Comparison of ENCODE assay signal across 24 mouse cellular contexts in the genomic region with DNA sequence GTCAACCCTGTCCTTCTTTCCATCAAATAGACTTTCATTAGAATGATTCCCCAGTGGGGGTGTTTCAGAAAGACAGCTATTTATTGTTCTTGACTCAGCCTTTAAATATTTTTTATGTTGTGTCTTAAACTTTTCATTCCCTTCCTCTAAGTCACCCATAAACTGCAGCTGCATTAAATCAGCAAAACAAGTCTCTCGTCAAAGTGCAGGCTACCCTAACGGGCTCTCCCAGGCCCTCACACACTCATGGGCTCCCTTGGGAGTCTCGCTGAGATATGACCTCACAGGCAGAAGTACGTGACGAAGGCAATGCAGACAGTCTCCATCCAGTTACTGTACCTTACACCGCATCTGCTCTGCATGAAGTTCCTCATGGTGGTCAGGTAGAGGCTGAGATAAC. TPM values are rescaled to one million over a fixed set of nuclear protein-coding genes. Genes with fewer than 3 reads are reported as not detected.
A peak's percentile ranks its signal among the peaks of the same experiment; 100 is the strongest.
DNase-seq lines count a peak whose midpoint lies in the region; ATAC-seq and TF ChIP-seq lines count a peak whose summit lies in the region.
"Had no signal": no experiment of that assay in that cellular context is flagged by ENCODE, and none has a peak within 500 bp of the region (broad histone marks: within the 10 kb centered on the region; RNA-seq: fewer than 3 reads in every experiment).

No protein-coding gene starts in this region.

- H3K27ac ChIP-seq in kidney, embryonic 16.5 days (ENCODE audit: low read length) = no peak overlapping the region
- no peak overlapping the region for H3K27ac ChIP-seq in CH12.LX (ENCODE audit: insufficient read depth, low read depth)
- H3K27ac ChIP-seq: embryonic facial prominence, embryonic 15.5 days; forebrain, embryonic 15.5 days; heart, embryonic 15.5 days; hindbrain, embryonic 14.5 days had no signal

- no peak for TF ChIP-seq RAD21 in CH12.LX (IDR thresholded peaks at IDR 0.05; ENCODE audit: low read depth, low read length)

- DNase-seq in kidney, adult 9 months = no peak
- DNase-seq in 3T3-L1 (ENCODE audit: low read depth, low spot score) (peak; percentile 66), CH12.LX (ENCODE audit: extremely low read depth) (peak; percentile 13)
- DNase-seq in spleen, postnatal 10 days (ENCODE audit: low spot score in 2 of 2) = no peak
- DNase-seq: B cell, adult 2 months; cerebellum, adult 8-10 months; cerebellum, postnatal 14 days; embryo, embryonic 11 days; gastrocnemius, postnatal 36 days; heart, adult 18-20 months; heart, postnatal 14 days had no signal

- no peaks in the 10 kb centered on the region for H3K36me3 ChIP-seq in kidney, embryonic 16.5 days (ENCODE audit: insufficient read depth, low read length)
- H3K36me3 ChIP-seq in CH12.LX (replicated peaks in 1 of 2; ENCODE audit: control insufficient read depth in 1 of 2, insufficient read depth in 1 of 2, low read length in 1 of 2) (peaks cover 0 to 10% of the 10 kb centered on the region in 2 experiments), myocyte (ENCODE audit: control insufficient read depth, insufficient read depth) (peaks cover 16% of the 10 kb centered on the region)
- H3K36me3 ChIP-seq: embryonic facial prominence, embryonic 15.5 days; forebrain, embryonic 15.5 days had no signal

- H3K4me2 ChIP-seq in kidney, embryonic 16.5 days (replicated peaks; ENCODE audit: low read depth, low read length) = no peak overlapping the region
- H3K4me2 ChIP-seq in CH12.LX (ENCODE audit: insufficient read depth, low read depth, poor library complexity, severe bottlenecking) (no peak overlapping the region), myocyte (ENCODE audit: low read depth) (peak overlapping the region; percentile 1)
- H3K4me2 ChIP-seq: embryonic facial prominence, embryonic 15.5 days; forebrain, embryonic 15.5 days; heart, embryonic 11.5 days; heart, embryonic 15.5 days; hindbrain, embryonic 14.5 days had no signal

- peak; percentile 83 for ATAC-seq in kidney, embryonic 16.5 days (ENCODE audit: low FRiP score, low TSS enrichment)
- ATAC-seq: CD4-positive, CD25-positive, alpha-beta regulatory T cell, adult 4 months; forebrain, embryonic 15.5 days had no signal

- no peak overlapping the region for H3ac ChIP-seq in myocyte (ENCODE audit: control insufficient read depth, insufficient read length)

- no peak for TF ChIP-seq EP300 in CH12.LX (IDR thresholded peaks at IDR 0.05; ENCODE audit: low read length)

- H3K79me2 ChIP-seq in CH12.LX (replicated peaks; ENCODE audit: control insufficient read depth, extremely low read depth, insufficient read depth, poor library complexity, severe bottlenecking) = no peaks in the 10 kb centered on the region
- H3K79me2 ChIP-seq in myocyte (ENCODE audit: control insufficient read depth, insufficient read depth) = no peaks in the 10 kb centered on the region

- in situ Hi-C loops in CH12.LX (cut with MboI; ENCODE audit: low pct_ligation_motif_present, low pct_unique_long_range_greater_than_20kb, low sequenced_read_pairs) = no loop called here

- no peak for TF ChIP-seq POLR2A in CH12.LX (IDR thresholded peaks at IDR 0.05; ENCODE audit: low read depth, low read length)
- no peak for TF ChIP-seq POLR2A in myocyte (IDR thresholded peaks at IDR 0.05; ENCODE audit: insufficient read length, low read depth)

- no peaks in the 10 kb centered on the region for H3K27me3 ChIP-seq in kidney, embryonic 16.5 days (ENCODE audit: insufficient read depth, low read length)
- H3K27me3 ChIP-seq in CH12.LX (replicated peaks) (no peaks in the 10 kb centered on the region), myocyte (ENCODE audit: control insufficient read depth, insufficient read depth, insufficient read length) (no peaks in the 10 kb centered on the region)
- H3K27me3 ChIP-seq: embryonic facial prominence, embryonic 15.5 days; forebrain, embryonic 15.5 days; heart, embryonic 15.5 days had no signal

- H3K9ac ChIP-seq in kidney, embryonic 16.5 days (replicated peaks; ENCODE audit: low read length) = no peak overlapping the region
- no peak overlapping the region for H3K9ac ChIP-seq in CH12.LX (ENCODE audit: insufficient read depth, low read depth)
- H3K9ac ChIP-seq: embryonic facial prominence, embryonic 15.5 days; forebrain, embryonic 15.5 days; heart, embryonic 15.5 days; hindbrain, embryonic 14.5 days had no signal

- dilution Hi-C loops in CH12.LX (cut with MboI; ENCODE audit: extremely low pct_ligation_motif_present, extremely low pct_unique_long_range_greater_than_20kb, low sequenced_read_pairs) = no loop called here

- TF ChIP-seq CTCF in CH12.LX (conservative IDR thresholded peaks at IDR 0.05 in 1 of 2, IDR thresholded peaks at IDR 0.05 in 1 of 2; ENCODE audit: low read depth in 2 of 2, low read length in 2 of 2) = no peak

- H3K9me3 ChIP-seq in kidney, embryonic 16.5 days (ENCODE audit: low read length) = no peaks in the 10 kb centered on the region
- H3K9me3 ChIP-seq in CH12.LX (replicated peaks; ENCODE audit: low read length) = no peaks in the 10 kb centered on the region
- H3K9me3 ChIP-seq: embryonic facial prominence, embryonic 15.5 days; forebrain, embryonic 15.5 days; heart, embryonic 15.5 days had no signal

- H3K4me1 ChIP-seq in kidney, embryonic 16.5 days (ENCODE audit: insufficient read depth, low read length) = peaks cover 2% of the 10 kb centered on the region; the same call in 1 of the 2 replicates
- H3K4me1 ChIP-seq in CH12.LX (ENCODE audit: control insufficient read depth in 1 of 2, insufficient read depth in 2 of 2) = peaks cover 0 to 3% of the 10 kb centered on the region in 2 experiments; a peak in 1 of 4 replicates
- H3K4me1 ChIP-seq: embryonic facial prominence, embryonic 15.5 days; forebrain, embryonic 15.5 days; heart, embryonic 15.5 days had no signal

- H3K4me3 ChIP-seq in kidney, embryonic 16.5 days (ENCODE audit: low read length) = no peak overlapping the region
- H3K4me3 ChIP-seq in CH12.LX (replicated peaks in 1 of 3; ENCODE audit: low read depth in 2 of 3, low read length in 2 of 3, poor library complexity in 1 of 3) (no peak overlapping the region), myocyte (no peak overlapping the region)
- H3K4me3 ChIP-seq: embryonic facial prominence, embryonic 15.5 days; forebrain, embryonic 15.5 days; heart, embryonic 15.5 days had no signal

- WGBS in kidney, embryonic 16.5 days = 42% methylated on average over 6 of the region's 6 CpGs

TF ChIP-seq in CH12.LX, 34 proteins besides CTCF, POLR2A, EP300 and RAD21:
- TF ChIP-seq POLR2AphosphoS2 (IDR thresholded peaks at IDR 0.05; ENCODE audit: low read depth, low read length) = no peak
- TF ChIP-seq ETS1 (conservative IDR thresholded peaks at IDR 0.05; ENCODE audit: low read depth, low read length) = no peak
- TF ChIP-seq ELF1 (IDR thresholded peaks at IDR 0.05; ENCODE audit: low read depth, low read length) = no peak
- TF ChIP-seq MYC (IDR thresholded peaks at IDR 0.05; ENCODE audit: low read depth, low read length) = no peak
- TF ChIP-seq JUN (IDR thresholded peaks at IDR 0.05; ENCODE audit: insufficient read depth, low read depth, low read length) = no peak
- TF ChIP-seq SIN3A (IDR thresholded peaks at IDR 0.05; ENCODE audit: low read length) = no peak
- no peak for TF ChIP-seq USF2 (conservative IDR thresholded peaks at IDR 0.05; ENCODE audit: low read depth, low read length)
- TF ChIP-seq MAZ (IDR thresholded peaks at IDR 0.05; ENCODE audit: low read depth, low read length) = no peak
- no peak for TF ChIP-seq SMC3 (IDR thresholded peaks at IDR 0.05; ENCODE audit: low read depth, low read length)
- TF ChIP-seq JUND (conservative IDR thresholded peaks at IDR 0.05; ENCODE audit: low read depth, low read length) = no peak
- no peak for TF ChIP-seq ZMIZ1 (IDR thresholded peaks at IDR 0.05; ENCODE audit: low read depth, low read length)
- TF ChIP-seq MXI1 (IDR thresholded peaks at IDR 0.05; ENCODE audit: low read depth, low read length) = no peak
- TF ChIP-seq CHD2 (IDR thresholded peaks at IDR 0.05; ENCODE audit: low read length) = no peak
- TF ChIP-seq ZNF384 (IDR thresholded peaks at IDR 0.05; ENCODE audit: low read depth, low read length) = no peak
- no peak for TF ChIP-seq MAFK (IDR thresholded peaks at IDR 0.05; ENCODE audit: insufficient replicate concordance, low read length)
- no peak for TF ChIP-seq MAX (IDR thresholded peaks at IDR 0.05; ENCODE audit: low read length)

TF ChIP-seq in myocyte, 11 proteins besides CTCF, POLR2A, EP300 and RAD21:
- no peak for TF ChIP-seq TCF12 (IDR thresholded peaks at IDR 0.05; ENCODE audit: insufficient read depth, poor library complexity, severe bottlenecking)
- no peak for TF ChIP-seq MAX (IDR thresholded peaks at IDR 0.05; ENCODE audit: low read depth)
- no peak for TF ChIP-seq TCF3 (IDR thresholded peaks at IDR 0.05; ENCODE audit: insufficient read length, low read depth)
- TF ChIP-seq CEBPB (IDR thresholded peaks at IDR 0.05; ENCODE audit: insufficient read depth, poor library complexity, severe bottlenecking) = no peak
- no peak for TF ChIP-seq REST (IDR thresholded peaks at IDR 0.05; ENCODE audit: insufficient read depth, insufficient read length)
- TF ChIP-seq MYOG (IDR thresholded peaks at IDR 0.05; ENCODE audit: control insufficient read depth in 1 of 3, insufficient read depth in 1 of 3, insufficient read length in 2 of 3, low read depth in 2 of 3) = no peak
- no peak for TF ChIP-seq SRF (IDR thresholded peaks at IDR 0.05; ENCODE audit: control insufficient read depth, insufficient read length, low read depth)
- no peak for TF ChIP-seq POLR2AphosphoS2 (IDR thresholded peaks at IDR 0.05; ENCODE audit: insufficient read length, low read depth)
- TF ChIP-seq USF1 (IDR thresholded peaks at IDR 0.05; ENCODE audit: low read depth) = no peak
- no peak for TF ChIP-seq MYOD1 (IDR thresholded peaks at IDR 0.05; ENCODE audit: control insufficient read depth in 1 of 3, insufficient read length in 2 of 3, low read depth in 2 of 3)
- TF ChIP-seq E2F4 (IDR thresholded peaks at IDR 0.05; ENCODE audit: insufficient read depth) = no peak

RNA-seq across cellular contexts. Expression of a gene that starts 17.3 kb away (rescaled TPM):
- 0.15 TPM in 1 of 2 replicates, not detected in the other for polyA plus RNA-seq in kidney, embryonic 16.5 days (2015; fragmentation: Nextera tagmentation; extraction: Ambion mirVana)
- total RNA-seq in CH12.LX (2012; rRNA removed) (not detected in 2 replicates), CH12.LX (2014; rRNA removed) (not detected in 2 replicates)
- polyA plus RNA-seq in CH12.LX (2012; ENCODE audit: insufficient read length, low read depth) (not detected in 2 replicates), myocyte (2012; fragmentation: generic; extraction: Trizol) (0.04 TPM)
- total RNA-seq: adrenal gland, adult 8-10 months; adrenal gland, postnatal 36 days; common myeloid progenitor, adult 5-6 weeks; hematopoietic stem cell, adult 5-6 weeks; MEL had no signal

Comparison
In these comparisons a context has a peak if more than half of its experiments do, and no peak if none do; other contexts are left out.
1. DNase-seq: peak in 3T3-L1 (single experiment) and CH12.LX (single experiment); none in kidney, adult 9 months (single experiment) and spleen, postnatal 10 days (0 of 2).